Mouse (Mus musculus): ENCODE measurements around the gene Olfr90. TPM values are rescaled to one million over a fixed set of nuclear protein-coding genes. Genes with fewer than 3 reads are reported as not detected.
A peak's percentile ranks its signal among the peaks of the same experiment; 100 is the strongest.

Olfr90 gene
- total RNA-seq, 2 experiments from 2014 or later, result not detected

GRCm38 (mm10) chr17:37061435-37061834 is 26.9 kb downstream of the Olfr90 start:
- DNase-seq, result no peak

DNA sequence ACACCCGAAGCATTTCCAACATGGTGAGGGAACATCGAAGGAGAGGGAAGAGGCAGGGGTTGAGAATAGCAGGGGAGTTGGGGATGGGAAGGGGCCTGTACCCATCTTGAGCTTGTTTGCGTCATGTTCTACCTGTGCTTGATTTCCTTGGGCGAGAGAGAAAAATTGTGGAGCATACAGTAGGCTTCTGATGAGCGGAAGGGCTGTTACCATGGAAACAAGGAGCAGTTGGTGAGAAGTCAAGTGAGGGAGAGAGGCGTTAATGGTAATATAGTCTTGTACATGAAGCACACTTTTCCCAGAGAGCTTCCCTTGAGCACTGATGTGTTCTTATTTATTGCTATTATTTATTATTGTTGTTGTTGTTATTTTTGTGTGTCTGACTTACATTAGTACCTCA is 31.3 kb downstream of the Olfr90 start:
- no peak for DNase-seq

GRCm38 (mm10) chr17:37051745-37052144 is 36.6 kb downstream of the Olfr90 start:
- DNase-seq, result no peak

GRCm38 (mm10) chr17:37050876-37051275 is 37.4 kb downstream of the Olfr90 start:
- DNase-seq, result peak; percentile 20

DNA sequence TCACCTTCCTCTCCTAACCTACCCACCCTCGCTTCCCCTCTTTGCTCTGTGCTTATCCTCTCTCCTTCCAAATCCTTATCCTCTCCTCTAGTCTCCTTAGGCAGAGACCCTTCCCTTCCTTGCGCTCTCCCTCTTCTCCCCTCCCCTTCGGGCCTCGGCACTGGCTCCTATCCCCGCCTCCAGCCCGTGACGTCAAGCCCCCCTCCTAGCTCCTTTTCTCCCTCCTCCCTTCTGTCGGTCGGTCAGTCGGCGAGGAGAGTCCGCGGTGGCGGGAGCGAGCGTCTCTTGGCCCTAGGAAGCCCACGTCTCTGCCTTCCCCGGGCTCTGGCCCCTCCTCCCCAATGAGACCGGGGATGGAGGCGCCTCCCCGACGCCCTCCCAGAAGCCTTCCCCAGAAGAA is 37.9 kb downstream of the Olfr90 start:
- DNase-seq, result peak; percentile 72

DNA sequence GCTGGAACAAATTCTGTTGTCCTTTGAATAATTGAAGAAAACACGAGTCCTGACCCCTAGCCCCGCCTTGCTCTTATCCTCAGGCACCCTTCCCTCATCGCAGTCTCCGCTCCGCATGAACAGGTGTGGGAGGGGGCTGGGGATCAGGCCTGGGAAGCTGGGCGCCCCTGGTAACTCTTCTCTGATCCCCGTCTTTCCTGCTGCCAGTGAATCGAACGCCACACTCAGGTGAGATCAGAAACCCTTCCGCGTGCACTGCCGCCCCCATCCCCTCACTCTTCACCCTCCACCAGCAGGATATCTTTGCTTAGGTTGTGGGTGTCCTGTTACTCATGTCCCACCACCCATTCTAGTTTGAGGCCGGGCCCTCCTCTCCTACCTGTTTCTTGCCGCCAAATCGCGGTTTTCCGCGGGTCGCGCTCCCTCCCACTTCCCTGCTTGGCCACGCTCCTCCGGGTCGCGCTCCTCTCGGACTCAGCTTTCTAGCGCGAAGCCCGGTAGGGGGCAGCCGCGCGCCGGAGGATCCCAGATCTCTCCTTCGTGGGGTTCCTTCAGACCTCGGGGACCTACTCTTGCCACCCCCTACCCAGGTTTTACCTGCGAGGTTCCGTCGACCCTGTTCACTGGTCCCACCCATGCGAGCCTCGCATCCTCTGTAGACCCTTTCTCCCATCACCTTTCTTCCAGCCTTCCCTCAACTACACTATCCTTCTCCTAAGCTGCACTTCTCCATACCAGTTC is 38.6 kb downstream of the Olfr90 start:
- peak; percentile 77 for DNase-seq

- DNase-seq, result no peak
These were observed 39.9 kb downstream of the Olfr90 start for GRCm38 (mm10) chr17:37048383-37048782.

GRCm38 (mm10) chr17:37047981-37048380 is 40.3 kb downstream of the Olfr90 start:
- no peak for DNase-seq

DNA sequence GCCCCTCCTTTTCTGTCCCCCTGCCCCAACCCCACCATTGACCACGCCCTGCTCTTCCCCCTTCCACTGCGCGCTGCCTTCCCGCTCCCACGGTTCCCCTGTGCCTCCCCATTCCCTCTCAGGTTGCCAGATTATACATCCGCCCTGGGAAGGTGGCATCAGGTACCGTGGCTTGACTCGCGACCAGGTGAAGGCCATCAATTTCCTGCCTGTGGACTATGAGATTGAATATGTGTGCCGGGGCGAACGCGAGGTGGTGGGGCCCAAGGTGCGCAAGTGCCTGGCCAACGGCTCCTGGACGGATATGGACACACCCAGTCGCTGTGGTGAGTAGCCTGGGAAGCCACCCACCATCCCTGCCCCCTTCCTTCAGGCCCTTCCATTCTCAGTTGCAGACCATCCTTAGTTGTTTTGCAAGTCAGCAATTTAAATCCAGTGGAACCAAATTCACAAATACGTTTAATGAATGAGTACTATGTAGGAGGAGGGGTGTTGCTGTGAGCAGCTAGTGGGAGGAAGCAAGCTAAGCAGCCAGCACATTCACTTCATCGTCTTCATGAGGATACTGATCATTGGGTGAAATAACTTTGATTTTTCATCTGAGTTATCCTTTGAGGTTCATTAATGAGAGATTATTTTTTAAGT is 40.8 kb downstream of the Olfr90 start:
- no peak for DNase-seq

DNA sequence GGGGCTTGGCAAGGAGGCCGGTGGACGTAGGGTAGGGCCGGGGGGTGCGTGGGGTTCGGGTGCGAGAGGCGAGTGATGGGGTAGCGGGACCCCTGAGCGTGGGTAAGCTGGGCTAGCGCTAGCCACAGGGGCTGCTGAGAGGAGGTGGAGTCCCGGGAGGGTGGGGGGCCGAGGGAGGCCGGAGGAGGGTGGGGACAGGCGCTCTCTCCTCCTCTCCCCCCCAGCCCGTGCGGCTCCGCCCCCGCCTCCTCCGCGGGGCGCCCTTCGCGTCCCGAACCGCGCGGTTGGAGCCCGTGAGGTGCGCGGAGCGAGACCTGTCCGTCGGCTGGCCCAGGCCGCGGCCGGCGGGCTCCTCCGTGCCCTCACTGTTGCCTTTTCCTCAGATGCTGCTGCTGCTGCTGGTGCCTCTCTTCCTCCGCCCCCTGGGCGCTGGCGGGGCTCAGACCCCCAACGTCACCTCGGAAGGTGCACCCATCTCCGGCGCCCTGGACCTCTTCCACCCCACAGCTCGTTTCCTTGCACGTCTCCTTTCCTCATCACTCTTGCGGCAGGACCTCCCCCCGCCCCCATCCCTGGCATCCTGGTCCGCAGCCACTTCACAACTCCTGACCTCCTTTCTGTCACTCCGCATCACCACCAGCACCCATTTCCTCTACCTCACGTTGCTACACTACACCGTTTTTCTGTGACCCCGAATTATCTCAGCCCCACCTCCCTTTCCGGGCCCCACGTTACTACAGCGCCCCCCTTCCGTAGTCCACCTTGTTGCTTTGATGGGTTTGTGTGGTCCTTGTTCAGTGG is 41.8 kb downstream of the Olfr90 start:
- DNase-seq, result peak; percentile 50

GRCm38 (mm10) chr17:37045611-37046311 is 42.5 kb downstream of the Olfr90 start, which contains the start of gene Gabbr1:
Gabbr1 (plus strand) TSS chr17:37045966.
- peak; percentile 73 for DNase-seq

DNA sequence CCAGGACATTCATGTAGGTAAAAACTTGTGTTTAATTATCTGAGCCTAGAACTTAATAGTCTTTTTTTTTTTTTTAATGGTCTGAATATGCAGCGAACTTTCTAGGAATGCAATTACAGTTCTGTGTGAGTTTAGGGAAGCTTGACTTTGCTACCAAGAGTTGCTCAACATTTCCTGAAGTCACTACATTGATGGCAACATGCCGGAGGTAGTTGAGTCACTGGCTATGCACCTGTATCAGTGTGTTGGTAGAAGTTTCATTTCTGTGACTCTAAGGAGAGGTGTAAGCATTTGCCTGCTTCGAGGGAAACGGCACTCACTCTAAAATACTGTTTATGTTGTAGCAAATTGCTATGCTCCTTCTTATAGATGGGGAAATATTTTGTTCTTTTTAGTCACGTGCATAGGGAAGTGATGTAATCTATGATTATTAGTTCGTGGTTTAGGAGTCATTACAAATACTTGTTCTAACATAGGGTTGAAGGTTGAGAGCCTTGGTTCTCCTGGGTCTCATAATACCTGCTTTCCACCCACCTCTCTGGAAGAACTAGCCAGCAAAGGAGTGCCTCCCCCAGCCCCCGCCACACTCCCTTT is 43.6 kb downstream of the Olfr90 start:
- no peak for DNase-seq

GRCm38 (mm10) chr17:37039127-37039894 is 49.0 kb downstream of the Olfr90 start:
- DNase-seq, result no peak

Other genes with a start within 250 kb of the Olfr90 start
- gene Trim15, start 221.3 kb downstream of the Olfr90 start, total RNA-seq (2021), result not detected
- gene Trim10, start 218.9 kb downstream of the Olfr90 start, total RNA-seq (2021), result 1 to 10 TPM in 1 of 2 experiments, not detected in 1; 1.7 TPM
- not detected for gene Trim40, start 198.4 kb downstream of the Olfr90 start, total RNA-seq (2021)
- not detected for gene Trim31, start 190.4 kb downstream of the Olfr90 start, total RNA-seq (2021)
- under 1 TPM in 1 of 2 experiments, not detected in 1; 0.47 TPM for gene Rnf39, start 145.6 kb downstream of the Olfr90 start, total RNA-seq (2021)
- gene Ppp1r11, start 136.8 kb downstream of the Olfr90 start, total RNA-seq (2021), result 10 to 100 TPM; 62.6 to 63.5 TPM
- gene Znrd1, start 129.9 kb downstream of the Olfr90 start, total RNA-seq (2021), result 10 to 100 TPM; 19.6 to 23.2 TPM
- gene Znrd1as, start 129.9 kb downstream of the Olfr90 start, total RNA-seq (2021), result 1 to 10 TPM; 7.5 to 9.4 TPM
- not detected for gene 2410137M14Rik, start 107.3 kb downstream of the Olfr90 start, total RNA-seq (2021)
- gene H2-M5, start 99.0 kb downstream of the Olfr90 start, total RNA-seq (2021), result under 1 TPM in 1 of 2 experiments, not detected in 1; 0.18 TPM
- gene Zfp57, start 87.3 kb downstream of the Olfr90 start, total RNA-seq (2021), result 1 to 10 TPM; 1.9 to 4.5 TPM
- gene Mog, start 65.1 kb downstream of the Olfr90 start, total RNA-seq (2021), result not detected
- 10 to 100 TPM; 12.8 to 20.1 TPM for gene Gabbr1, start 42.5 kb downstream of the Olfr90 start, total RNA-seq (2021)
- gene Olfr91, start 9.8 kb upstream of the Olfr90 start, total RNA-seq (2021), result not detected
- not detected for gene Olfr92, start 31.6 kb upstream of the Olfr90 start, total RNA-seq (2021)
- not detected for gene Olfr93, start 73.0 kb upstream of the Olfr90 start, total RNA-seq (2021)
- gene Ubd, start 105.4 kb upstream of the Olfr90 start, total RNA-seq (2021), result not detected
- gene Olfr94, start 112.5 kb upstream of the Olfr90 start, total RNA-seq (2021), result not detected
- gene Olfr95, start 124.6 kb upstream of the Olfr90 start, total RNA-seq (2021), result not detected
- not detected for gene Olfr96, start 131.6 kb upstream of the Olfr90 start, total RNA-seq (2021)
- gene Olfr97, start 148.8 kb upstream of the Olfr90 start, total RNA-seq (2021), result not detected
- not detected for gene Olfr98, start 175.2 kb upstream of the Olfr90 start, total RNA-seq (2021)
- gene H2-M3, start 181.7 kb upstream of the Olfr90 start, total RNA-seq (2021), result 1 to 10 TPM; 1.7 to 2.2 TPM
- not detected for gene Olfr99, start 195.0 kb upstream of the Olfr90 start, total RNA-seq (2021)
- not detected for gene Olfr101, start 215.8 kb upstream of the Olfr90 start, total RNA-seq (2021)
- gene Olfr102, start 228.6 kb upstream of the Olfr90 start, total RNA-seq (2021), result not detected

Measured in gastrocnemius, postnatal 10 days (tissue).